Mouse (Mus musculus) stomach, embryonic 14.5 days (tissue): ENCODE results near the gene Trim75. TPM values are rescaled to one million over a fixed set of nuclear protein-coding genes. Genes with fewer than 3 reads are reported as not detected.

ENCODE experiments used
- ATAC-seq: fragments of 200-750 bp; cut with Nextera tagmentation; 2 replicates; pipeline ENCODE4 v1.8.0; 2017; ENCODE audit warnings: low read depth, moderate TSS enrichment; ENCODE audit not compliant: insufficient number of reproducible peaks, insufficient read depth, low FRiP score
- H3K27ac ChIP-seq: fragments of 300-500 bp; sonication (generic); 2 replicates; pipeline ENCODE4 v1.5.1; 2014; ENCODE audit warnings: mild to moderate bottlenecking, low read length, moderate library complexity, mixed read lengths
- H3K27me3 ChIP-seq: fragments of 300-500 bp; sonication (generic); 2 replicates; pipeline ENCODE4 v1.6.1; 2014; ENCODE audit warnings: low read length, control low read depth, mixed read lengths; ENCODE audit not compliant: control insufficient read depth, insufficient read depth
- H3K36me3 ChIP-seq: fragments of 300-500 bp; sonication (generic); 2 replicates; pipeline ENCODE4 v1.6.1; 2014; ENCODE audit warnings: mild to moderate bottlenecking, control low read depth, low read length, moderate library complexity, mixed read lengths; ENCODE audit not compliant: control insufficient read depth, insufficient read depth
- H3K4me1 ChIP-seq: fragments of 300-500 bp; sonication (generic); 2 replicates; pipeline ENCODE4 v1.6.1; 2014; ENCODE audit warnings: low read length, control low read depth, mixed read lengths; ENCODE audit not compliant: control insufficient read depth, insufficient read depth
- H3K4me2 ChIP-seq: fragments of 300-500 bp; sonication (generic); replicated peaks from 2 replicates; pipeline ENCODE4 v1.6.1; 2014; ENCODE audit warnings: low read depth, low read length, control low read depth
- H3K4me3 ChIP-seq: fragments of 300-500 bp; sonication (generic); 2 replicates; pipeline ENCODE4 v1.5.1; 2014; ENCODE audit warnings: low read depth, low read length, control low read depth
- H3K9ac ChIP-seq: fragments of 300-500 bp; sonication (generic); replicated peaks from 2 replicates; pipeline ENCODE4 v1.6.1; 2014; ENCODE audit warnings: low read depth, mild to moderate bottlenecking, control low read depth, low read length, moderate library complexity, mixed read lengths
- H3K9me3 ChIP-seq: fragments of 300-500 bp; sonication (generic); 2 replicates; pipeline ENCODE4 v1.6.1; 2016; ENCODE audit warnings: low read depth, low read length, control low read depth; ENCODE audit not compliant: control insufficient read depth
- WGBS: fragments of 180-500 bp; shearing (Covaris S2); extraction: QIAGEN DNeasy Blood & Tissue Kit; methylation state at CpG from one replicate; pipeline ENCODE4 v1.1.7; 2014; 5-methylcytosine and 5-hydroxymethylcytosine counted together
- polyA plus RNA-seq: library from polyadenylated mRNA; unstranded; fragments of >200 nt; fragmentation: Nextera tagmentation; extraction: Ambion mirVana; gene quantifications from 2 replicates; pipeline ENCODE4 v1.2.1, GENCODE M21; 2014

Trim75 gene
- polyA plus RNA-seq, 1 experiment from 2014 or later = not detected

GRCm38 (mm10) chr8:64948371-64948770, 39.3 kb downstream of the Trim75 start:
- H3K9ac ChIP-seq = no peak overlapping the region
- H3K4me2 ChIP-seq = no peak overlapping the region
- H3K9me3 ChIP-seq = no peaks in the 10 kb centered on the region
- H3K27ac ChIP-seq = no peak overlapping the region
- no peak overlapping the region for H3K4me3 ChIP-seq
- no peaks in the 10 kb centered on the region for H3K4me1 ChIP-seq
- no peaks in the 10 kb centered on the region for H3K27me3 ChIP-seq
- ATAC-seq = no peak
- H3K36me3 ChIP-seq = no peaks in the 10 kb centered on the region
- WGBS = 84% methylated on average over 1 of the region's 1 CpGs

GRCm38 (mm10) chr8:64947698-64948034, 40.0 kb downstream of the Trim75 start:
- peak overlapping the region; percentile 57 for H3K4me2 ChIP-seq
- peak overlapping the region; percentile 53 for H3K9ac ChIP-seq
- no peaks in the 10 kb centered on the region for H3K27me3 ChIP-seq
- H3K4me3 ChIP-seq = peak overlapping the region; percentile 59
- no peak for ATAC-seq
- 9% methylated on average over 10 of the region's 10 CpGs for WGBS
- no peaks in the 10 kb centered on the region for H3K9me3 ChIP-seq
- H3K27ac ChIP-seq = peak overlapping the region; percentile 44; the same call in 1 of the 2 replicates
- H3K36me3 ChIP-seq = no peaks in the 10 kb centered on the region
- no peaks in the 10 kb centered on the region for H3K4me1 ChIP-seq

DNA sequence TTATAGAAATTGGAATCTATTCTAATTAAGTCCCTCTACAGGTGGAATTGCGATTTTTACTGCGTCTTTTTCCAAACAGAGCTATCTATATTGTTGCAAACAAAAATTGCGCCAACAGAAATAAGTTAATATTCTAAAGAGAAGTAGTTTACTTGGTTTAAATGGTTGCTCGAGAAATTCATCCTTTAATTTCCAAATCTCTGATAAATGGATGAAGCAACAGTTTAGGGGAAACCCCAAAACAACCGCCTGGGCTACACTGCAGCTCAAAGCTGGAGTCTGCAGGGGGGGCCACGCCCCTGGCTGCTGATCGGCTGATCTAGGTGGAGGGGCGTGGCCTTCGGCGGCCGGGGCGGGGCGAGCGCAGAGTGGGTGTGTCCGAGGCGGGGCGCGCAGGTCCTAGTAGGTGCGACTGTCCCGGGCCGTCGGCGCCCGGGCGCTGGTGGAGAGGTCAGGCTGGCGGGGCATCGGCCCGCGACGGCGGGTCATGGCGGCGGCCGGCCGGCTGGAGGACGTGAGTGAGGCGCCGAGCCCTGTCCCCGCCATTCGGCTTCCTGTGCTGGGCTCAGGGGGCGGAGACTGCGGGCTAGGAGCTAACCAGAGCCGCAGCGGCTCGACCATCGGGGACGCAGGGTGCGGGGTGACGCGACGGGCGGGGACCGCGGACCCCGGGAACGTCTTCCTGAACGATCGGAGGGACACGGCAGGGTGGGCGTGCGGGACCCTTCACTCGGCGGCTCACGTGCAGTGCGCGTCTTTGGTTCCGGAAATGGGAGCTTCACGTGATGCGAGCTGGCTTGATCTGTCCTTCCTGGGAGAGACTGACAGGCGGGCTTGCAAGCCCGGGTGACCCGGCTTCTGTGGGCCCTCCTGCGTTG, 40.6 kb downstream of the Trim75 start, which contains the start of gene Tmem192:
Tmem192 (plus strand) TSS at position 366 of the 878 bp plus-strand sequence.
- H3K4me1 ChIP-seq = no peaks in the 10 kb centered on the region
- ATAC-seq = peak; percentile 96
- WGBS = under 1% methylated on average over 66 of the region's 73 CpGs

DNA sequence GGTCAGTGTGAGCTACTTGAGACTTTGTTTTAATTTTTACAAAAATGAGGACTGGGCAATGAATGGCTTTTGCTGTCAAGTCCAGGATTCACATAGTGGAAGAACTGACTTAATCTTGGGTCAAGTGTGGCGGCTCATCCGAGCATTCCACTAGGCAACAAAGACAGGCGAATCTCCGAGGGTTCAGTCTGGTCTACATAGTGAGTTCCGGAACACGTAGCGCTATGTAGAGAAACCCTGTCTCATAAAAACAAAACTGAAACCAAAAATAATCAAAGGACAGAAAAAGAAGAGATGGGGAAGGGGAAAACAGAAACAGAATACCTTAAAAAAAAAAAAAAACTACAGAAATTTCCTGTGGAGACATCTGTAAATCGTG, 41.2 kb downstream of the Trim75 start:
- no peak overlapping the region for H3K9ac ChIP-seq
- 58% methylated on average over 8 of the region's 8 CpGs for WGBS
- H3K27ac ChIP-seq = no peak overlapping the region
- ATAC-seq = no peak
- no peaks in the 10 kb centered on the region for H3K9me3 ChIP-seq
- H3K4me1 ChIP-seq = no peaks in the 10 kb centered on the region
- no peaks in the 10 kb centered on the region for H3K27me3 ChIP-seq
- no peaks in the 10 kb centered on the region for H3K36me3 ChIP-seq
- peak overlapping the region; percentile 59; the same call in 1 of the 2 replicates for H3K4me3 ChIP-seq
- peak overlapping the region; percentile 57 for H3K4me2 ChIP-seq

More for the DNA sequence above, 40.6 kb downstream of the Trim75 start, which contains the start of gene Tmem192:
- no peaks in the 10 kb centered on the region for H3K36me3 ChIP-seq
- H3K9ac ChIP-seq = peak within 1 kb of the TSS; percentile 53
- H3K4me3 ChIP-seq = peak within 1 kb of the TSS; percentile 59
- H3K4me2 ChIP-seq = peak within 1 kb of the TSS; percentile 57
- no peaks in the 10 kb centered on the region for H3K27me3 ChIP-seq
- H3K9me3 ChIP-seq = no peaks in the 10 kb centered on the region
- H3K27ac ChIP-seq = peak within 1 kb of the TSS; percentile 44; the same call in 1 of the 2 replicates

DNA sequence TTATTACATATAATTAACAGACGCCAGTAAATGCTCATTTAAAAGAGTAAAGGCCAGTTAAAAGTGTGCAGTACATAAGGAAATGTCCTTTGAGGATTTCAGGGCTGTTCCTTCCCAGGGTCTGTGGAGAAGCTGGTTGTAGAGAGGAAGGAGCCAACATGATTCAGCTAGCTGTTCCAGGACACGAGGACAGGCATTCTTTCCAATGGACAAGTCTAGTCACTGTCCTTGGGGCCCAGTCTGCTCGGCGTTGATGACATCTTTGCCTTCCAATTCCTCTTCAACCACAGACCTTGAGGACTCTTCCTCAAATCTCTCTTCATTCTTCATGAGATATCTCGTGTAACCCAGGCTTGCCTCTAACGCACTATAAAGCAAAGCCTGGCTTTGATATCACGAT, 42.0 kb downstream of the Trim75 start:
- H3K9ac ChIP-seq = no peak overlapping the region
- 76% methylated on average over 7 of the region's 7 CpGs for WGBS
- no peaks in the 10 kb centered on the region for H3K4me1 ChIP-seq
- H3K4me3 ChIP-seq = no peak overlapping the region
- no peaks in the 10 kb centered on the region for H3K36me3 ChIP-seq
- H3K4me2 ChIP-seq = no peak overlapping the region
- H3K27ac ChIP-seq = no peak overlapping the region
- no peaks in the 10 kb centered on the region for H3K27me3 ChIP-seq
- H3K9me3 ChIP-seq = no peaks in the 10 kb centered on the region
- ATAC-seq = no peak

GRCm38 (mm10) chr8:64944831-64945230, 42.8 kb downstream of the Trim75 start:
- no peak overlapping the region for H3K9ac ChIP-seq
- no peaks in the 10 kb centered on the region for H3K9me3 ChIP-seq
- H3K27ac ChIP-seq = no peak overlapping the region
- H3K4me1 ChIP-seq = no peaks in the 10 kb centered on the region
- no peaks in the 10 kb centered on the region for H3K36me3 ChIP-seq
- no peak overlapping the region for H3K4me3 ChIP-seq
- no peak for ATAC-seq
- H3K4me2 ChIP-seq = no peak overlapping the region
- H3K27me3 ChIP-seq = no peaks in the 10 kb centered on the region
- 33% methylated on average over 5 of the region's 5 CpGs for WGBS

DNA sequence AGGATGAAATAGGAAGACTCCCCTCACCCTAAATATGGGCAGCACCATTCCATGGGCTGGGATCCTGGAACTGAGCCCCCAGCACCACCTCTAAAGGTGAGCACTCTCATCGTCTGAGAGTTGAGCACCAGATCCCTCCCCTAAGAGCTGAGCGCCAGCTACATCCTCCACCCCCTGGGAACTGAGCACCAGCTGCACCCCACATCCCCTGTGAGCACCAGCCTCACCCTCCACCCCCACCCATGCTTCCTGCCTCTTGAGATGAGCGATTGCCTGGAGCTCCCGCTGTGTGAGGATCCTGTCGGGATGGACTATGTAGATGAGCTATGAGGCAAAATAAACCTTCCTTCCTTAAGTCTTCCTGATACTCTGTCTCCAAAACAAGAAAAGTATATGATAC, 44.7 kb downstream of the Trim75 start:
- no peak for ATAC-seq
- WGBS = 17% methylated on average over 5 of the region's 5 CpGs
- H3K27ac ChIP-seq = no peak overlapping the region
- no peak overlapping the region for H3K4me2 ChIP-seq
- no peak overlapping the region for H3K9ac ChIP-seq
- H3K4me1 ChIP-seq = no peaks in the 10 kb centered on the region
- no peaks in the 10 kb centered on the region for H3K27me3 ChIP-seq
- no peaks in the 10 kb centered on the region for H3K36me3 ChIP-seq
- H3K4me3 ChIP-seq = no peak overlapping the region
- no peaks in the 10 kb centered on the region for H3K9me3 ChIP-seq

- H3K4me3 ChIP-seq = no peak overlapping the region
- 14% methylated on average over 9 of the region's 9 CpGs for WGBS
- no peaks in the 10 kb centered on the region for H3K27me3 ChIP-seq
- no peak overlapping the region for H3K27ac ChIP-seq
- ATAC-seq = 0 out of 2 replicates have a peak, but pooled peaks have one; percentile 39
- H3K4me1 ChIP-seq = no peaks in the 10 kb centered on the region
- no peak overlapping the region for H3K9ac ChIP-seq
- no peak overlapping the region for H3K4me2 ChIP-seq
- H3K9me3 ChIP-seq = no peaks in the 10 kb centered on the region
- no peaks in the 10 kb centered on the region for H3K36me3 ChIP-seq
Observed at GRCm38 (mm10) chr8:64941495-64941894, 46.1 kb downstream of the Trim75 start.
